Mouse (Mus musculus): Measurements from ENCODE around the gene Pkd1l1. TPM values are rescaled to one million over a fixed set of nuclear protein-coding genes. Genes with fewer than 3 reads are reported as not detected.

Gene Pkd1l1
- polyA plus RNA-seq, 1 experiment from 2014 or later, result not detected

DNA sequence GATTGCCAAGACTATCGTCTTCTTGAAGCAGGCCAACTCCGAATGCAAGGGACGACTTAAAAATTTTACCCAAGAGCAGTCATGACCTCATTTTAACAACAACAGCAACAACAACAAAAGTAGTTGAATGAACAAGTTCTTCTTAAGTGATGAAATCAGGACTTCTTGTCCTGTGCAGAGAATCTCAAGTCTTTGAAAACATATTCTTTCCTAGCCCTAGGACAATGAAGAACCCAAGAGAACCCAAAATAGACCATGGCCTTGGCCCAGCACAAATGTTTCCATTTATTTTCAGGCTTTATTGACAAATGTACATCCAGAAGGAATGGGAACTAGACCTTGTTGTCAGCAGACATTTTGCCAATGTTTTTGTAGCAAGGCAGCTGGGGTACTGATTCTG, 147.7 kb downstream of the Pkd1l1 start:
- no peaks in the 10 kb centered on the region for H3K4me1 ChIP-seq (replicated peaks; ENCODE audit: control insufficient read depth, insufficient read depth, low read length)
- H3K4me2 ChIP-seq (replicated peaks; ENCODE audit: low read depth, low read length), result no peak overlapping the region
- 80% methylated on average over 3 of the region's 3 CpGs for WGBS
- H3K27me3 ChIP-seq (ENCODE audit: control insufficient read depth, insufficient read depth, low read length), result no peaks in the 10 kb centered on the region
- no peak overlapping the region for H3K27ac ChIP-seq (ENCODE audit: low read depth, low read length)
- ATAC-seq (ENCODE audit: low FRiP score) (no peak), DNase-seq (ENCODE audit: low spot score) (no peak)
- H3K9ac ChIP-seq (ENCODE audit: low read depth, low read length), result no peak overlapping the region
- H3K4me3 ChIP-seq (ENCODE audit: low read depth, low read length), result no peak overlapping the region
- no peaks in the 10 kb centered on the region for H3K36me3 ChIP-seq (ENCODE audit: control insufficient read depth, insufficient read depth, low read length)
- no peaks in the 10 kb centered on the region for H3K9me3 ChIP-seq (ENCODE audit: control insufficient read depth, low read length)

DNA sequence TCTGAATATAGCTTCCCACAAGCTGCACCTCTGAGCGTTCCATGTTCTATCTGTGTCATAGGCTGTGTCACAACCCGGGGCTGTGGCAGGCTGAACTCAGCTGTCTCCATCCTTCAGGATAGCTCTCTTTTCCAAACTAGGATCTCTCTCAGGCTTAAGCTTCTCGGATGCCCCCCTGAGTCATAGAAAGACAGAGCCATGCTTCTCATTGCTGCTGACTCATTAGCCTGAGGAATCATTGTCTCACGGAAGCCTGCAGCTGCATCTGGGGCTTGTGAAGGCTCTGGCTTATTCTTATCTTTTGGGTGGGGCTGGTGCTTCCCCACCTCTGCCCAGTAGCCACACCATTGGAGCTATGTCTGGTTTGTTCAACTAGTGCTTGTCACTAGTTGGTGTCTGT, 151.7 kb downstream of the Pkd1l1 start:
- WGBS, result 86% methylated on average over 4 of the region's 4 CpGs
- no peak overlapping the region for H3K4me2 ChIP-seq (replicated peaks; ENCODE audit: low read depth, low read length)
- ATAC-seq (ENCODE audit: low FRiP score) (no peak), DNase-seq (ENCODE audit: low spot score) (no peak)
- no peaks in the 10 kb centered on the region for H3K4me1 ChIP-seq (replicated peaks; ENCODE audit: control insufficient read depth, insufficient read depth, low read length)
- no peak overlapping the region for H3K4me3 ChIP-seq (ENCODE audit: low read depth, low read length)
- H3K27me3 ChIP-seq (ENCODE audit: control insufficient read depth, insufficient read depth, low read length), result no peaks in the 10 kb centered on the region
- H3K27ac ChIP-seq (ENCODE audit: low read depth, low read length), result no peak overlapping the region
- no peak overlapping the region for H3K9ac ChIP-seq (ENCODE audit: low read depth, low read length)
- H3K36me3 ChIP-seq (ENCODE audit: control insufficient read depth, insufficient read depth, low read length), result no peaks in the 10 kb centered on the region
- no peaks in the 10 kb centered on the region for H3K9me3 ChIP-seq (ENCODE audit: control insufficient read depth, low read length)

DNA sequence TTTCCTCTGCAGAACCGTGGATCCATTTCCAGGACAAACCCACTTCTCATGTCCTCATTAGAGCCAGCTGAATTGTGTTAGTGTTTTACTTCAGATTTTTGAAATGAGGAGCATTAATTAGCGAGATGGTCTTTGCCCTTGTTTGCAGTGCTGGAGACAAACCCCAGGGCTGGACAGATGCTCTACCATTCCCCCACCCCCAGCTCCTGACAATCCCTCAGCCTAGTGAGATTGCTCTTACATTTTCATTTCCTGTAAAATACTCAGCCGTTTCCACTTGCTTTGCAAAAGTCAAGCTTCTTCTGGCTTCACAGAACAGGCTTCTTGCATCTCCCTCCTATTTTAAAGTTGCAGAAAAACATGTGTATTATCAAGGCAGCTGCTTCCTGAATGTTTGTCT, 155.7 kb downstream of the Pkd1l1 start:
- DNase-seq (ENCODE audit: low spot score) (no peak), ATAC-seq (ENCODE audit: low FRiP score) (no peak)
- H3K27me3 ChIP-seq (ENCODE audit: control insufficient read depth, insufficient read depth, low read length), result no peaks in the 10 kb centered on the region
- no peaks in the 10 kb centered on the region for H3K9me3 ChIP-seq (ENCODE audit: control insufficient read depth, low read length)
- no peak overlapping the region for H3K9ac ChIP-seq (ENCODE audit: low read depth, low read length)
- WGBS, result 80% methylated on average over 3 of the region's 3 CpGs
- no peak overlapping the region for H3K4me3 ChIP-seq (ENCODE audit: low read depth, low read length)
- H3K27ac ChIP-seq (ENCODE audit: low read depth, low read length), result no peak overlapping the region
- H3K4me1 ChIP-seq (replicated peaks; ENCODE audit: control insufficient read depth, insufficient read depth, low read length), result no peaks in the 10 kb centered on the region
- no peak overlapping the region for H3K4me2 ChIP-seq (replicated peaks; ENCODE audit: low read depth, low read length)
- H3K36me3 ChIP-seq (ENCODE audit: control insufficient read depth, insufficient read depth, low read length), result no peaks in the 10 kb centered on the region

DNA sequence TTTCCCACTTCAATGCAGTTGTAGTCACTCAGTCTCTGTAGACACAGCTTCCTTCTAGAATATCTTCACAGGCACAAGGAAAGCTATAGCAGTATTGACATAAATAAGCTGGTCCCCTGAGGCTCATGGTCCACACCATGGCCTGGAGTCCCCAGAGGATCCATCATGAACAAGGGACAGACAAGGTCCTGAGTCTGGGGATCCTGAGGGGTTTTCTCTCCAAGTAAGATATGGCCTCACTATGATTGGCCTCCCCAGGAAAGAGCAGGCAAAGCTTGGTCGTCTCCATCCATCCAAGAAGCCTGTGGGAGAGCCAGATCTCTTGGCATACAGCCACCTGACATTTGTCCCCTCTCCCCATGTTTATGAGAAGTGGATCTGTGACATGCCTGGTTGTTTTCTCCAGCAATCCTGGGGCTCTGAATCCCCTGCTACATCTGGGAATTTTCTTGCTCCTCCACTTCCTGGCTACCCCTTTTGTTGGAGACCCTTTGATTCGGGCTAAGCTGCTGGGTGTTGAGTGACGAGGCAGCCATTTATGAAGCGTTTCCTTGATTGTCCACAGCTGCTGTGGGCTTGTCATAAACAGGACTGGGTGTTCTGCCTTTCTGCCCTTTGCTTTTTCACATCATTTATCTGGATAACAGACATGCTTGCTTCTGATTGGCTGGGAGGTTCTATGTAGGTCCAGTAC, 158.8 kb downstream of the Pkd1l1 start:
- Histone ChIP-seq H3K27me3 (ENCODE audit: control insufficient read depth, insufficient read depth, low read length) (no peaks in the 10 kb centered on the region), H3K9me3 (ENCODE audit: control insufficient read depth, low read length) (no peaks in the 10 kb centered on the region), H3K4me2 (replicated peaks; ENCODE audit: low read depth, low read length) (no peak overlapping the region), H3K4me1 (replicated peaks; ENCODE audit: control insufficient read depth, insufficient read depth, low read length) (no peaks in the 10 kb centered on the region; the same call in 1 of the 2 replicates), H3K36me3 (ENCODE audit: control insufficient read depth, insufficient read depth, low read length) (no peaks in the 10 kb centered on the region), H3K27ac (ENCODE audit: low read depth, low read length) (no peak overlapping the region), H3K9ac (ENCODE audit: low read depth, low read length) (no peak overlapping the region), H3K4me3 (ENCODE audit: low read depth, low read length) (no peak overlapping the region)
- WGBS, result 63% methylated on average over 4 of the region's 4 CpGs
- ATAC-seq (ENCODE audit: low FRiP score) (no peak), DNase-seq (ENCODE audit: low spot score) (no peak)

DNA sequence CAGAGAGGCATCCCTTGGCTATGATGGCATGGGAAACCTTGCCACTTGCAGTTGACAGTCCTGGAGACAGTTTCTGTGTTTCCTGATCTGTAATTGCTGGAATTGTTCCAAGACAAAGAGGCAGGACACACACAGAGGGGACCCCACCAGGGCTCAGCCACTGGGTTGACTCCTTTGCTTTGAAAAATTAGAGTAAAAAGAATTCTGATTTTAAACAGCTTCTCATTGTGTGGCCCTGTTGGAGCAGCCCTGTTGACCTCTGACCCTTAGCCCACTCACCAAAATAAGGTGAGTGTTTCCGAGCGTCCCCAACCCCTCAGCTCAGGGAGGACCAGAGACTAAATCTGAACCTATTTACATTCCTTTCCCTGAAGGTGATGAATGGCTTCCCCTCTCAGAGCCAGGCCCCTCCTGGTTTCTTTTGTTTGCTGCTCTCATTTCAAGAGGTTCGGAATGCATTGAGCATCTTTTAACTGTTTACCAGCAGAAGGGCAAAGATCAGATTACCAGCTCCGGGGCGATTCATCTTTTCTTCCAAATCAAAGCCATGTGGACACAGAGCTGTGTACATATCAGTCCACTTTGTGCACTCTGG, 161.5 kb downstream of the Pkd1l1 start:
- peak; percentile 29 for DNase-seq (ENCODE audit: low spot score)
- H3K4me1 ChIP-seq (replicated peaks; ENCODE audit: control insufficient read depth, insufficient read depth, low read length), result no peaks in the 10 kb centered on the region; the same call in 1 of the 2 replicates
- H3K4me2 ChIP-seq (replicated peaks; ENCODE audit: low read depth, low read length), result no peak overlapping the region
- no peaks in the 10 kb centered on the region for H3K9me3 ChIP-seq (ENCODE audit: control insufficient read depth, low read length)
- H3K9ac ChIP-seq (ENCODE audit: low read depth, low read length), result no peak overlapping the region
- WGBS, result 6% methylated on average over 5 of the region's 5 CpGs
- no peak overlapping the region for H3K27ac ChIP-seq (ENCODE audit: low read depth, low read length)
- no peak overlapping the region for H3K4me3 ChIP-seq (ENCODE audit: low read depth, low read length)
- H3K27me3 ChIP-seq (ENCODE audit: control insufficient read depth, insufficient read depth, low read length), result no peaks in the 10 kb centered on the region
- peak; percentile 35; the same call in 1 of the 2 replicates for ATAC-seq (ENCODE audit: low FRiP score)
- no peaks in the 10 kb centered on the region for H3K36me3 ChIP-seq (ENCODE audit: control insufficient read depth, insufficient read depth, low read length)

DNA sequence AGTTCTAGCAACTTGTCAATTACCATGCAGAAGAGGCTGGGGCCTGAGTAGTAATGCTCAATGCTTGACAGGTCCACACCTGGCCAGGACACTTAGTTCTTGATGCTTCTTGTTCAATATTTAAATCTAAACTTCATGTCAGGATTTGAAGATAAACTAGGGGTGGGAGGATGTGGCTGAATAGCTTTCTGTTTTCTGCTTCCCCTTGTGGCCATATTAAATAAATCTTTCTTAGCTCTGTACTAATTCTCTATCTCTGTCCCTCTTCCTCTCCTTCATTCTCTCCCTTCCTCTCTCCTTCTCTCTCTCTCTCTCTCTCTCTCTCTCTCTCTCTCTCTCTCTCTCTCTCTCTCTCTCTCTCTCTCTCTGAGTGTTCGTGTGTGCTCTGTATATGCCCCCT, 163.4 kb downstream of the Pkd1l1 start:
- ATAC-seq (ENCODE audit: low FRiP score), result no peak
- H3K9me3 ChIP-seq (ENCODE audit: control insufficient read depth, low read length), result no peaks in the 10 kb centered on the region
- no peak for DNase-seq (ENCODE audit: low spot score)
- no peak overlapping the region for H3K27ac ChIP-seq (ENCODE audit: low read depth, low read length)
- H3K4me1 ChIP-seq (replicated peaks; ENCODE audit: control insufficient read depth, insufficient read depth, low read length), result no peaks in the 10 kb centered on the region; the same call in 1 of the 2 replicates
- no peaks in the 10 kb centered on the region for H3K27me3 ChIP-seq (ENCODE audit: control insufficient read depth, insufficient read depth, low read length)
- H3K36me3 ChIP-seq (ENCODE audit: control insufficient read depth, insufficient read depth, low read length), result no peaks in the 10 kb centered on the region
- H3K9ac ChIP-seq (ENCODE audit: low read depth, low read length), result no peak overlapping the region
- H3K4me2 ChIP-seq (replicated peaks; ENCODE audit: low read depth, low read length), result no peak overlapping the region
- H3K4me3 ChIP-seq (ENCODE audit: low read depth, low read length), result no peak overlapping the region
- WGBS, result 100% methylated on average over 1 of the region's 1 CpGs

DNA sequence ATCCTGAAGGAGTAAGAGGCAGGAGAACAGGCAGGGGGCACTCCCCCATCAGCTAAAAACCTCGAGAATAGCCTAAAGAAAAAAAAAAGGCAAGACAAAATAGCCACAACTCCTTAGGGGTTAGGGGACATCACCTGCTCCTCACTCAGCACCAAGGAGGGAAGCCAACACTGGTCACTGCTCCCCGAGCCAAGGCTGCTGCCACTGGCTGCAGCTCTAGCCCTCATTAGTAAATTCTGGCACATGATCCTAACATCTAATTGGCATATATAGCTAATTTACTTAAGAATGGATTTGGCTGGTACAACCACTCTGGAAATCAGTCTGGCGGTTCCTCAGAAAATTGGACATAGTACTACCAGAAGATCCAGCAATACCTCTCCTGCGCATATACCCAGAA, 166.1 kb downstream of the Pkd1l1 start:
- 77% methylated on average over 4 of the region's 4 CpGs for WGBS
- H3K4me3 ChIP-seq (ENCODE audit: low read depth, low read length), result no peak overlapping the region
- no peak overlapping the region for H3K27ac ChIP-seq (ENCODE audit: low read depth, low read length)
- no peaks in the 10 kb centered on the region for H3K27me3 ChIP-seq (ENCODE audit: control insufficient read depth, insufficient read depth, low read length)
- DNase-seq (ENCODE audit: low spot score) (no peak), ATAC-seq (ENCODE audit: low FRiP score) (no peak)
- no peaks in the 10 kb centered on the region for H3K9me3 ChIP-seq (ENCODE audit: control insufficient read depth, low read length)
- no peaks in the 10 kb centered on the region for H3K36me3 ChIP-seq (ENCODE audit: control insufficient read depth, insufficient read depth, low read length)
- no peaks in the 10 kb centered on the region; the same call in 1 of the 2 replicates for H3K4me1 ChIP-seq (replicated peaks; ENCODE audit: control insufficient read depth, insufficient read depth, low read length)
- no peak overlapping the region for H3K4me2 ChIP-seq (replicated peaks; ENCODE audit: low read depth, low read length)
- H3K9ac ChIP-seq (ENCODE audit: low read depth, low read length), result no peak overlapping the region

DNA sequence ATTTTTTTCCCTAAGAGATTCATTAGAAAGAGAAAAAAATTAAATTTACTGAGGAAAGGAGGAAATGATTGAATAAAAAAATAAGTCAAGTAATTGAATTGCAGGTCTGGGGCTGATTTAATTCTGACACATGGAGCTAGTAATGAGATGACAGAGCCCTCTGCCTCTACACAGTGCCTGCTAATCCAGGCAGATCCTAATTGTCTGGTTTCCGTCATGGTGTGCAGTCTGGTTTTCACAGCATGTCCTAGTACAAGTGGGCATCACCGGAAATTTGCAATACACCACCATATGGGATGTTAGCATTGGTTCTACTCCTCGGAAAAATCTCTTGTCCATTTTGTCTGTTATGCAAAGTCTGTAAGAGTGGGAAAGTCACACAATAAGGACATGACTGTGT, 168.9 kb downstream of the Pkd1l1 start:
- DNase-seq (ENCODE audit: low spot score) (no peak), ATAC-seq (ENCODE audit: low FRiP score) (no peak)
- H3K9ac ChIP-seq (ENCODE audit: low read depth, low read length), result no peak overlapping the region
- 85% methylated on average over 3 of the region's 3 CpGs for WGBS
- no peak overlapping the region for H3K4me3 ChIP-seq (ENCODE audit: low read depth, low read length)
- no peaks in the 10 kb centered on the region for H3K36me3 ChIP-seq (ENCODE audit: control insufficient read depth, insufficient read depth, low read length)
- H3K27me3 ChIP-seq (ENCODE audit: control insufficient read depth, insufficient read depth, low read length), result no peaks in the 10 kb centered on the region
- no peaks in the 10 kb centered on the region for H3K9me3 ChIP-seq (ENCODE audit: control insufficient read depth, low read length)
- H3K4me1 ChIP-seq (replicated peaks; ENCODE audit: control insufficient read depth, insufficient read depth, low read length), result no peaks in the 10 kb centered on the region
- H3K4me2 ChIP-seq (replicated peaks; ENCODE audit: low read depth, low read length), result no peak overlapping the region
- H3K27ac ChIP-seq (ENCODE audit: low read depth, low read length), result no peak overlapping the region

DNA sequence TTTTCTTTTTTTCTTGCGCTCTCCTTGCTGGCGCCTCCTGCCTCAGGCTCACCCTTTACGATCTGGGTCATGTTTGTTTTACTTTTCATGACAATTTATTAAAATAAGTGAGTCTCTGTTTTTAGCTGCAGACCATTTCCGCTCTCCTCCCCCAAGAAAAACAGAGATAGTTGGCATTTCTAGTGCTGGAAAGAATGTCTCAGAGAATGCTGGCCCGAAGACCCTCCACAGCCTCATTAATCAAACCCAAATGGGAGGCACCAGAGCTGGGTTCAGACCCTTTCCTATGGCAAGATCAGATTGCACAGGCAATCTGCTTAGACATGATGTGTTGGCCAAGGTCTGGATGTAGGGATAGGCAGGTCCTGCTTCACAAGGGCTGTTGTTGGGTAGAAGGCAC, 175.6 kb downstream of the Pkd1l1 start:
- 65% methylated on average over 5 of the region's 5 CpGs for WGBS
- DNase-seq (ENCODE audit: low spot score), result no peak
- Histone ChIP-seq H3K9me3 (ENCODE audit: control insufficient read depth, low read length) (no peaks in the 10 kb centered on the region), H3K4me3 (ENCODE audit: low read depth, low read length) (no peak overlapping the region), H3K4me1 (replicated peaks; ENCODE audit: control insufficient read depth, insufficient read depth, low read length) (no peaks in the 10 kb centered on the region), H3K27me3 (ENCODE audit: control insufficient read depth, insufficient read depth, low read length) (no peaks in the 10 kb centered on the region), H3K9ac (ENCODE audit: low read depth, low read length) (no peak overlapping the region), H3K36me3 (ENCODE audit: control insufficient read depth, insufficient read depth, low read length) (no peaks in the 10 kb centered on the region), H3K4me2 (replicated peaks; ENCODE audit: low read depth, low read length) (no peak overlapping the region), H3K27ac (ENCODE audit: low read depth, low read length) (no peak overlapping the region)
- no peak for ATAC-seq (ENCODE audit: low FRiP score)
